Mouse (Mus musculus): Measurements from ENCODE around the gene 1700017B05Rik.

DNA sequence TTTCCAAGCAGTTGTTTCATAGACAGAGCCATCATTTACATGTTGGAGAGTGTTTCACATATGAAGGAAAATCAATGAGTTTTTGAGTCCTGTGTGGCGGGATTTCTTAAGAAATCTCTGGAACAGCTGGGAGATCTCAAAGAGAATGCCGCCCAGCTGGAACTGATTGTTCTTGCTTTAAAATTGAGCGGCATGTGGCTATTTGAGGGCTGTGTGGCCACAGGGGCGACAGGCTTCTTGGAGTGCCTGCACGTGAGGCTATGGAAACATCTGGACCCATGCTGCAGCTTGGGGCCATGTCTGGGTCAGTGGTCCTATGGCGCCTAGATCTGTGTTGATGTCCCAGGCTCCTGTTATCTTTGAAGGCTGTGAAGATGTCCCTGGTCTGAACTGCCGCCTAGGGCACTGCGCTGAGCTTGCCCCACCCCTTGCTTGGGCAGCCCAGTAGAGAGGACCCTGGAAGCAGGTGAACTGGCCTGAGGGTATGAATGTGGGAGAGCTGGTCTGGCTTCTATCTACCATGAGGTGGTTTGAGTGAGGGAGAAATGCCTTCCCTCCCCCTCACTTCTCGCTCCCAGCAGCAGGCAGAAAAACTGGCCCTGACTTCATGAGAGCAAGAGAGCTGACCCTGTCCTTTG lies 32.1 kb downstream of the 1700017B05Rik start:
- no peak for TF ChIP-seq MAFK (IDR thresholded peaks at IDR 0.05; ENCODE audit: insufficient read depth, low read depth, low read length)
- no peak for TF ChIP-seq CHD2 (IDR thresholded peaks at IDR 0.05; ENCODE audit: low read depth, low read length)
- no peak for TF ChIP-seq HCFC1 (IDR thresholded peaks at IDR 0.05; ENCODE audit: borderline replicate concordance, insufficient read depth, low read length)
- TF ChIP-seq ZC3H11A (IDR thresholded peaks at IDR 0.05; ENCODE audit: borderline replicate concordance, low read depth, low read length) = no peak
